Mouse (Mus musculus): ENCODE measurements at regions not wholly inside any gene's neighbourhood (a gene's known extent, or its start where the extent isn't known, plus 50 kb on each side); places are given as distances from the start of the nearest gene placed in this dataset.

DNA sequence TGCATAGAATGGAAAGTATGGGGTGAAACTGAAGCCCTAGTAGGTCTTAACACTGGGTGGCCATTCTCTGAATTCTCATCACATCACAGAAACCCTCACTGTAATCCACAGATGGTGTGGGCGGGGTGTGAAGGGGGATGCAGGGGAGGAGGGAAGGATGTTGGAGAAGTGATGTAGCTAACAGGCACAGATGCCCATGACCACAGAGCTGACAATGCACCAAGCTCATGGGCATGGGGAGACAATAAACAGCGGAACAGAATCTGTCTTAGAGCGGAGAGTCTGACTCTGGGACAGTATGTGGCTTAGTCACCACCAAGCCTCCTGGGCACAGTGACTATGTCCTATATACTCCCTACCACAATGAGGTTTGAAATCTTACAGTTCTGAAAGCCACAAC is 63.3 kb upstream of the Fam19a5 start:
- no peak for DNase-seq (ENCODE audit: low read depth)
